Mouse (Mus musculus) cerebellum, adult 11-12 months (tissue): ENCODE measurements at regions not wholly inside any gene's neighbourhood (a gene's known extent, or its start where the extent isn't known, plus 50 kb on each side); places are given as distances from the start of the nearest gene placed in this dataset.
"Not testable (repeated sequence)": the region's sequence is repeated elsewhere in the genome, so short reads cannot be mapped to it uniquely, and the experiment has no call there.

Experiments used
- DNase-seq: peaks from one replicate; pipeline ENCODE4 v3.0.0; 2022

DNA sequence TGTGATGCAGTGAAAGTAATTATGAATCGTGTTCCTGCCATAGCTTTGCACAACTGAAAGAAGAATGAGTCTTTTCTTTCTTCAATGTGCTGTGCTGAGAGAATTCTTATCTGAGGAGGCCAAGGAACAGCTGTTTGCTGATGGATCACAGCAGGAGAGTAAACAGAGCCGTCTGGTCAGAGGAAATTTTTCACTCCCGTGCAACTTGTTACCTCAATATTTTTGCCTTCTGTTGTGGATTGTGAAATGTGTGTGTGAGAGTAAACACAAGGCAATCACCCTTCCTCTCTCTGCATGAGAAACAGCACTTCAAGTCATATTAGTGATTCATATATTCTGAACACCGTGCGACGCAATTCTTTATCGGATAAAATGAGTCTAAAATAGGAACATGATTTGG lies 171.9 kb downstream of the Epm2a start:
- DNase-seq: peak; percentile 3

GRCm38 (mm10) chr10:11517122-11517521 lies 173.9 kb downstream of the Epm2a start:
- no peak for DNase-seq

- no peak for DNase-seq
Observed at GRCm38 (mm10) chr10:11531343-11531742, 188.1 kb downstream of the Epm2a start.

DNA sequence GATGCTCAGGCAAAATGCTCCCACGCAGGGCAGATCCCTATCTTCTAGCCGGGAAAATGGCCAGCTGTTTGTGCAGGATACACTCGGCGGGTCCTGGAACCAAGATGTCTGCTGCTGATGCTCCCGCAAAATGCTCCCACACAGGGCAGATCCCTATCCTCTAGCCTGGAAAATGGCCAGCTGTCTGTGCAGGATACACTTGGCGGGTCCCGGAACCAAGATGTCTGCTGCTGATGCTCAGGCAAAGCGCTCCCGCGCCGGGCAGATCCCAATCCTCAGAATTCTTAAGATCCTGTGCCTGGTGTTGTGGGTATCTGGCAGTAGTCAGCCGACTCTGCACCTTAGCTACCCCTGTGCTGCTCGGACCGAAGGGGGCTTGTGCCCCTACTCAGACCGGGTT lies 212.2 kb downstream of the Epm2a start:
- DNase-seq: not testable (repeated sequence)

GRCm38 (mm10) chr10:11570523-11571055 lies 227.4 kb downstream of the Epm2a start:
- no peak for DNase-seq

DNA sequence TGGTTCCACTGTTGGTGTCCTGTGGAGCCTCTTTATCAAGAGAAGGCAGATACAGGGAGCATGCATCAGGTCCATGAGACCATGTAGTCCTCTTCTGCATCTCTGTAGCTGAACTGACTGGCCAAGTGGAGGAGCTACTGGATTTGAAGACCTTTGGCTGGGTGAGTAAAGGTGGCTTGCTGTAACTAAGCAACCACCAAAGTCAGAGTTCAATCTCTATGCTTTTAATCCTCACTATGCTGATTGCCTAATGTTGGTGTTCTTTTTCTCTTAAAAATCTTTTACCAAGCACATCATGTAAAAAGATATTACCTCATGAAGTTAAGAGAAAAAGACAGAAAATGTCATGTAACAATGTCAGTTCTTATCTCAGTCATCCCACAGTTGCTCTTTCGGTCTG lies 265.2 kb downstream of the Epm2a start:
- DNase-seq: no peak

- not testable (repeated sequence) for DNase-seq
Observed at GRCm38 (mm10) chr10:11609092-11609491, 265.9 kb downstream of the Epm2a start.

GRCm38 (mm10) chr10:11648151-11648550 lies 304.9 kb downstream of the Epm2a start:
- DNase-seq: no peak

- DNase-seq: no peak
Observed at GRCm38 (mm10) chr10:11660056-11660770, 317.0 kb downstream of the Epm2a start.

DNA sequence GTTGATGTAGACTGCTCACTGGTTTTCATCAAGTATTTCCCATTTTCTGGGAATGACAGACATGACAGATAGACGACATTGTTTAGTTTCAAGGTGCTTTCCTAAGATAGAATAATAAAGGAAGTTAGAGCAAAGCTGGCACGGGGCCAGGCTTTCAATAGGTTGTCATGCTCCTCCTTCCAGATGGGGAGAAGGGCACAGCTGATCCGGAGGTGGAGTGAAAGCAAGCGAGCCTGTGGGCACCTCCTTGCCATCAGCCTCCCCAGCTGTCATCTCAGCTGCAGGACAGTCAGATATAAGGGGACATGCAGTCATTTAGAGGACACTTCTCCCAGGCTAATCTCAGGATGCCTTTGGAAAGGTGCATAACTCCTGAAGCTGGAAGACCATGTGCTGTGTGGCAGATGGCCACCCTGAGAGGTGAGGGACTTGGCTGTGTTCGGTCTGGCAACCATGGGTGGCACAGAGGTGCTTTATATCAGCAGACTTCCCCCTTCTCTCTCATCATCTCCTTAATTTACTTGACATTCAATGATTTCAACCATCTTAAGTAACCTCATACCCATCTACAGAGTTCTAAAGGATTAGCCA lies 318.6 kb downstream of the Epm2a start:
- DNase-seq: no peak

DNA sequence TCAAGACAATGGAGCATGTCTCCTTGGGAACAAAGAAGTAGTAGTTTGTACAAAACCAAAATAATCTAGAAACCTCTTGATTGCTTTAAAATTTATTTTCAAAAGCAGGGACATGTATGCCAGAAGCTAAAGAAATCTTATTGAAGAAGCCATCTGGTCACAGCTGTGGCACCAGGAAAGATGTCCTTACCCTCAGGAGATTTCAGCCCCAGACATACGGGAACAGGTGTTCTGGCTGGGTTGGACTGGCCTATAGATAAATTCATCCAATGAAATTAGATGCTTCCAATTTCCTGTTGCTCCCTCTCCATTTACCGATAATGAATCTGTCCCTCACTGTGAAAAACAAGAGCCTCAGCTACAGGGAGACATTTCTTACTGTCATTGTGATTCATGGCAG lies 366.5 kb downstream of the Epm2a start:
- DNase-seq: no peak

GRCm38 (mm10) chr10:11724775-11725174 lies 381.6 kb downstream of the Epm2a start:
- no peak for DNase-seq

DNA sequence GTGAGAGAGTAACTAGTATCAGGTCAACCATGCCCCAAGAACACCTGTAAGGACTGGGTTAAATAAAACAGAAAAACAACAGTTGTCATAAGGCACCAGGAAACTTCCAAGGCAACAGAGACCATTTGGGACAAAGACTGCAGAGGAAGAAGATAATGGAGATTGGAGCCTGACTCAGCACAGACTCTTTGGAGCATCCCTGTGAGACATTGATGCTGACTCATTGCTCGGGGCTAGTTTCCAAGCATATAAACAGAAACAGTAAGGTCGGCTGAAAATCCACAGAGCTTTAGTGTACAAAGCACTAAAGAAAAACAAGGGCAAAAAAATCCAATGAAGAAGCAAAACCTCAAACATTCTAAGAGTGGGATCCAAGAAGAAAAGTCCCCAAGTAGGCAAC lies 386.3 kb downstream of the Epm2a start:
- no peak for DNase-seq

- DNase-seq: no peak
Observed at GRCm38 (mm10) chr10:11739574-11740368, 396.6 kb downstream of the Epm2a start.

- DNase-seq: no peak
Observed at GRCm38 (mm10) chr10:11745587-11745986, 402.4 kb downstream of the Epm2a start.

DNA sequence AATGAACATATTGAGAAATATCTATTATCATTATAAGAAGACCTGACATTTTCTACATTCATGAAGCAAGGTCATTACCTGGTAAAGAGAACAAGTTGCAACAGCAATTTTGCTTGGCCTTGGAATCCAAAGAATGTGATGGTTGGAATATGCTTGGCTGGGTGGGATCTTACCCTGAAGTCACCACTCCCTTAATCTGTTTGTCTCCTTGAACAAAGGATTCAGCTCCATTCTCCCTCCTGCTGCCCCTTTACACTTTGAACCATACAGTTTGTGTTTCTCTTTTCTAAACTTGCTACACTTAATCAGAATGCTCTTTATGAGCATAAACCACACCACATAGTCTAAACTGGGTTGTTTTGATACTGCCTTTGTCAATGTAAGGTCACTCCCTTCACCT lies 403.8 kb downstream of the Epm2a start:
- DNase-seq: no peak

- DNase-seq: no peak
Observed at GRCm38 (mm10) chr10:11755105-11755730, 412.0 kb downstream of the Epm2a start.

DNA sequence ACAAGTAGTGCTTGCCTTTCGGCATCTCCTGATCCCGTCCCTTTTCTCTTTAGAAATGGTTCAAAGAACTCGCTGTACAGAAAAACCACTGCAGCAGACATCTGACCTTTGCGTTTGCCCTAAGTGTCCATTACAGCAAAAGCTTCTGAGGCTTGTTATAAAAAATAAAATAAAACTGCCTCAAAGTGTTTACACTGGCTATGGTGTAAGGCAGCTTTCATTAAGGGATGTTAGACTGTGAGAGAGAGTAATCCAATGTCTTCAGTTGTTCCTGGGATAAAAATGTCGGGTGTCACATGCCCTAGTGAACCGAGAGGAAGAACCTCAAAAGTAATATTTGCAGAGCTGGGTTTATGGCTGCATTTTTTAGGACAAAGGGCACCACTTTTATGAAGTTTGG lies 434.7 kb downstream of the Epm2a start:
- DNase-seq: no peak

DNA sequence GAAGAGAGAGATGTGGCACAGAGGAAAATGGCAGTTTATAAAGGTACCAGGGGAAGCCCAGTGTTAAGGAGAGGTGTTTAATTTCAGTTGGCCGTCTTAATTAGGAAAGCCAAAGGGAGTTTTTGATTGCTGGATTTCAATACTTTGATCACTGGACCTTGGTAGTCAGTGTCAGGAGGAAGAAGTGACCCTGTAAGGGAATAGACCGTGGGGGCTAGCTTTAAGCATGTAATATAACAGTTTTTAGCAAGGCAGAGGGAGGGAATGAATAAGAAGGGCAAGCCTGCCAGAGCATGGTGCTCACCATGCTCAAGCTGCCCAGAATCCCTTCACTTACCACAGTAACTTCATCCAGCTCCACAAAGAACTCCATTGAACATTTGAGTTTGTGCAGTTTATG lies 437.1 kb downstream of the Epm2a start:
- DNase-seq: no peak

GRCm38 (mm10) chr10:11787240-11787639 lies 444.0 kb downstream of the Epm2a start:
- no peak for DNase-seq

- no peak for DNase-seq
Observed at GRCm38 (mm10) chr10:11799510-11799909, 456.3 kb downstream of the Epm2a start.

DNA sequence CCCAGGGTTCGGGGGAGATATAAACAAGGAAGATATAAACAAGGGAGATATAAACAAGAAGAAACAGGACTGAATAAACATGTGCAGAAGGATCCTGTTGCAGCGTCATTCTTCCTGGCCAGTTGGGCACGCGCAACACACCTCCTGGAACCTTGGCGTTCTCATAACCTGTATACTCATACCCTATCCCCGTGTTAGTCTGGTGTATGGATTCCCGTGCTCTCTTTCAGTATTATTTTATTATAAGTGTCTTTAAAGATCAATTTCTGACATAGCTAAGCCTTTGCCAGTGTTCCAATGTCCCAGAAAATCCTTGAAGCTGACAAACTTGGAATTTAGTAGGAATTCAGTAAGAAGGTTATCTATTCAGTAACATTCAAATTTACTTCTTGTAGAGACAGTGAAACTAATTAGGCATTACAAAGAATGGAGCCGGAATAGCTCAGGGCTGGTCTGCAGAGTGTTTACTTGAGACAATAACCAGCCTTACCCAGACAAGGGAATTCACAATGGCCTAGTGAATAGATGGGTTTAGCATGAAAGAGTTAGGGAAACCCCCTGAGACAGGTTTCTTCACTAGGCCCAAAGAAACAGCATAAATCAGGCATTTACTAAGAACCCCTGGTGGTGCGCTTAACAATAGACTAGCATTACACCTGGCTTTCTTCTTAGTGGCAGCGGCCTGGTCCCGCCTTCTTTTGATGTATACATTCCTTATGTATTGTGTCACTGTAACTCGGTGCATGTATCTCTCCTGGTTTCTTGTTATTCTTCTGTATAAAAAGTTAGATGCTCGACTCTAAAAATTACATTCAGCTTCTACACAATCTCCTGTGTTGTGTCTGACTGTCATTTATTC lies 458.4 kb downstream of the Epm2a start:
- DNase-seq: not testable (repeated sequence)
